Mouse (Mus musculus) CH12.LX (cell line): ENCODE results near the gene Ptprm.

Source experiments
- CTCF ChIP-seq, 2 experiments: IDR thresholded peaks in 1 of 2; conservative IDR thresholded peaks in 1 of 2; 2 replicates each; pipeline ENCODE4 v1.5.1; 2011 to 2012; ENCODE audit warnings: low read depth in 2 of 2, low read length in 2 of 2, improper control_type of control experiment in 1 of 2, inconsistent platforms in 1 of 2, mild to moderate bottlenecking in 1 of 2, moderate library complexity in 1 of 2
- MAFK ChIP-seq: IDR thresholded peaks from 2 replicates; pipeline ENCODE4 v1.6.1; 2011; ENCODE audit warnings: low read length, improper control_type of control experiment; ENCODE audit not compliant: insufficient replicate concordance
- MYC ChIP-seq: IDR thresholded peaks from 2 replicates; pipeline ENCODE4 v1.6.1; 2011; ENCODE audit warnings: low read depth, mild to moderate bottlenecking, improper control_type of control experiment, low read length
- RAD21 ChIP-seq: IDR thresholded peaks from 2 replicates; pipeline ENCODE4 v1.6.1; 2011; ENCODE audit warnings: low read depth, mild to moderate bottlenecking, low read length, improper control_type of control experiment, moderate library complexity
- ZC3H11A ChIP-seq: IDR thresholded peaks from 2 replicates; pipeline ENCODE4 v1.6.1; 2012; ENCODE audit warnings: low read depth, mild to moderate bottlenecking, inconsistent platforms, low read length, improper control_type of control experiment
- ZKSCAN1 ChIP-seq: IDR thresholded peaks from 2 replicates; pipeline ENCODE4 v1.6.1; 2012; ENCODE audit warnings: low read depth, inconsistent platforms, low read length, improper control_type of control experiment, borderline replicate concordance
- ZNF384 ChIP-seq: IDR thresholded peaks from 2 replicates; pipeline ENCODE4 v1.6.1; 2012; ENCODE audit warnings: low read depth, low read length, improper control_type of control experiment, inconsistent platforms

- TF ChIP-seq ZC3H11A: no peak
- TF ChIP-seq MYC: no peak
- TF ChIP-seq ZKSCAN1: no peak
- TF ChIP-seq CTCF (conservative IDR thresholded peaks at IDR 0.05 in 1 of 2, IDR thresholded peaks at IDR 0.05 in 1 of 2; ENCODE audit: low read depth in 2 of 2, low read length in 2 of 2): no peak
- no peak for TF ChIP-seq MAFK
- no peak for TF ChIP-seq RAD21
- no peak for TF ChIP-seq ZNF384
Observed at GRCm38 (mm10) chr17:67358541-67358940, 4.3 kb upstream of the Ptprm start.
